Mouse (Mus musculus): Measurements from ENCODE around the gene Thoc6. TPM values are rescaled to one million over a fixed set of nuclear protein-coding genes. Genes with fewer than 3 reads are reported as not detected.

Gene Thoc6
- 55.1 and 56.3 TPM in 2 replicates for polyA plus RNA-seq (2016; fragmentation: Nextera tagmentation; extraction: Ambion mirVana)

DNA sequence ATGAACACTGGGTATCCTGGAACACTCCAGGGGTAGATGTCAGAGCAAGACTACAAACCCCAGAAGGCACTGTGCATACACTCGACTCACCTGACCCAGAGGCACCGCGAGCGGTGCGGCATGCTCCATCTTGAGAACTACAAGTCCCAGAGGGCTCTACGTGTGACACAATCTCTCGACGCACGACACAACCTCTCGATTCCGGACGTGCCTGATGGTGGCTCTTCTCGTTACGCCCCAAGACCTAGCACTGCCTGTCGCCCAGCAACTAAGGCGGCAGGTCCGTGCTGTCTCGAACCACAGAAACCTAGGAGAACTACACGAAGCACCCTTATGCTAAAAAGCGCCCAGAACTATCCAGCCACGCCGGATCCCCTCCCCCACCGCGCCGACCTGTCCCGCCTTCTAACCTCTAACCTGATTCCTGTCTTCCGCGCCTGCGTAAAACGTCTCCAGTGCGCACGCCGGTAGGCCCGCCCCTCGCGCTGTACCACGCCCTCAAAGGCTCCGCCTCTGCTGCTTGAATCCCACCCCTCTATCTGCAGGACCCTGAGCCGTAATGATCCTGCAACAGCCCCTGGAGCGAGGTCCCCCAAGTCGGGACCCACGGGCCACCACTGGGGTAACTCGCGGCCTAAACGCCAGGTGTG lies at the start of gene Thoc6, which contains the start of gene Hcfc1r1:
TSS of gene Thoc6 (minus strand) at position 459 of the 650 bp plus-strand sequence.
TSS of gene Hcfc1r1 (plus strand) at position 173 of the 650 bp plus-strand sequence.
- Histone ChIP-seq H3K9ac (replicated peaks) (peak within 1 kb of the TSS; percentile 58), H3K4me1 (replicated peaks) (peaks cover 35% of the 10 kb centered on the region), H3K9me3 (no peaks in the 10 kb centered on the region), H3K36me3 (peaks cover 22% of the 10 kb centered on the region), H3K27ac (peak within 1 kb of the TSS; percentile 50; the same call in 1 of the 2 replicates), H3K4me3 (replicated peaks) (peak within 1 kb of the TSS; percentile 59), H3K27me3 (peaks cover 33% of the 10 kb centered on the region), H3K4me2 (peak within 1 kb of the TSS; percentile 74)
- peak; percentile 93 for ATAC-seq (ENCODE audit: insufficient number of reproducible peaks, insufficient read depth, low FRiP score, low TSS enrichment, low read depth)
- WGBS, result under 1% methylated on average over 45 of the region's 45 CpGs

DNA sequence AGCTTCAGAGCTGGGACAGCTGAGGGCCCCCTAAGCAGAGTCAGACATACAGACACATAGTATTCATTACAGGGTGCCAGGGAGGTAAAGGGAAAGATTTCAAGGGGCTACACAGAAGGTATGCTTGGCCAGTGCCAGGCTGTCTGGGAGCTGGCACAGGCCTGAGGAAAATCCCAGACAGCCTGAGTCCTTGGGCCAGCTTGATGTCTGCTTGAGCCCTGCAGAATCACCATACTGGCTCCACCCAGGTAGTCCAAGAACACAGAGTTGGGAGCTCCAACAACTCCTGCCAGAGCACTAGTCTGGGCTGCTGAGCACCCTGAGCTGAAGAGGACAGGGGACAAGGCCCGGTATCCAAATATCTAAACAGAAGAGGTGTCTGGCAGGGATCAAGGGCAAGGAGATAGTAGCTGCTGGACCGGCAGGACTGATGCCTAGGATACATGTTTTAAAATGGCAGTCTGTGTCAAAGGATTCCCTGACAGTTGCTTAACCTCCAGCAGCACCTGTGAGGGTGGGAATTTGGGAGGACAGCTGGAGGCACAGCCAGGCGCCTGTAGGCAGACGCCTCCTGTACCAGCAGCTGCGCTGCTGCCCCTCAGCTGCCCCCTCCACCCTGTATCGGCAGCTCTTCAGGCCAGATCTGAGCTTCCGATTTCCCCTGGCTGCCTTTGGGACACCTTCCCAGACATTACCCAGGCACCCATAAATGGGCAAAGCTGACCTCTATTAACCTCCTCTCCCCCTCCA lies 48.9 kb upstream of the Thoc6 start, which contains the start of gene 1520401A03Rik:
TSS of gene 1520401A03Rik (minus strand) at position 408 of the 750 bp plus-strand sequence.
- Histone ChIP-seq H3K9ac (replicated peaks) (no peak within 1 kb of the TSS), H3K27ac (no peak within 1 kb of the TSS)

GRCm38 (mm10) chr17:23721886-23722285 lies 48.2 kb upstream of the Thoc6 start:
- Histone ChIP-seq H3K4me1 (replicated peaks) (peaks cover 8% of the 10 kb centered on the region), H3K27ac (no peak overlapping the region), H3K4me2 (no peak overlapping the region), H3K36me3 (no peaks in the 10 kb centered on the region), H3K4me3 (replicated peaks) (no peak overlapping the region), H3K9ac (replicated peaks) (no peak overlapping the region), H3K27me3 (peaks cover 9% of the 10 kb centered on the region), H3K9me3 (no peaks in the 10 kb centered on the region)
- 87% methylated on average over 2 of the region's 2 CpGs for WGBS
- ATAC-seq (ENCODE audit: insufficient number of reproducible peaks, insufficient read depth, low FRiP score, low TSS enrichment, low read depth), result no peak

More for the DNA sequence above, 48.9 kb upstream of the Thoc6 start, which contains the start of gene 1520401A03Rik:
- H3K9me3 ChIP-seq, result no peaks in the 10 kb centered on the region
- no peak within 1 kb of the TSS for H3K4me2 ChIP-seq
- H3K4me1 ChIP-seq (replicated peaks), result peaks cover 13% of the 10 kb centered on the region
- H3K36me3 ChIP-seq, result no peaks in the 10 kb centered on the region
- no peak within 1 kb of the TSS for H3K4me3 ChIP-seq (replicated peaks)
- ATAC-seq (ENCODE audit: insufficient number of reproducible peaks, insufficient read depth, low FRiP score, low TSS enrichment, low read depth), result no peak
- WGBS, result 50% methylated on average over 7 of the region's 7 CpGs
- peaks cover 7% of the 10 kb centered on the region for H3K27me3 ChIP-seq

DNA sequence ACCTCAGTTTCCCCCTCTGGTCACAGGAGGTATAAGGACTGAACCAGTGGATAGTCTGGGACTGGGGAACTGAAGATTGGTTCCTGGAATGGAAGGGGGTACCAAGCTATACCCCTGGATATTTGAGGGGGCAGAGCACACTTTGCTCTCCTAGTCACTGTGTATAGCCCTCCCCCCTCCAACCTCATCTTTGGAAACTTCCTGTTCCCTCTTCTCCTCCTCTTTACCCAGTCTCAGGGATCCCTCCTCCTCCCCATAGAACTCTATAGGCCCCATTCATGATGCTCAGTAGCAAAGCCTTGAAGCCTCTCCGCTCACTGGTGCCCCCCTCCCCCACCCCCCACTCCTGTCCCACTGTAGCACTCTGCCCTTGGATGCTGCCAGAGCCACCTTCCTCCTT lies 45.8 kb upstream of the Thoc6 start:
- H3K9me3 ChIP-seq, result no peaks in the 10 kb centered on the region
- H3K27ac ChIP-seq, result no peak overlapping the region
- H3K36me3 ChIP-seq, result no peaks in the 10 kb centered on the region
- H3K27me3 ChIP-seq, result peaks cover 10% of the 10 kb centered on the region
- H3K4me2 ChIP-seq, result no peak overlapping the region
- no peak for ATAC-seq (ENCODE audit: insufficient number of reproducible peaks, insufficient read depth, low FRiP score, low TSS enrichment, low read depth)
- H3K4me3 ChIP-seq (replicated peaks), result no peak overlapping the region
- H3K9ac ChIP-seq (replicated peaks), result no peak overlapping the region
- H3K4me1 ChIP-seq (replicated peaks), result no peaks in the 10 kb centered on the region
- WGBS, result 13% methylated on average over 1 of the region's 1 CpGs

DNA sequence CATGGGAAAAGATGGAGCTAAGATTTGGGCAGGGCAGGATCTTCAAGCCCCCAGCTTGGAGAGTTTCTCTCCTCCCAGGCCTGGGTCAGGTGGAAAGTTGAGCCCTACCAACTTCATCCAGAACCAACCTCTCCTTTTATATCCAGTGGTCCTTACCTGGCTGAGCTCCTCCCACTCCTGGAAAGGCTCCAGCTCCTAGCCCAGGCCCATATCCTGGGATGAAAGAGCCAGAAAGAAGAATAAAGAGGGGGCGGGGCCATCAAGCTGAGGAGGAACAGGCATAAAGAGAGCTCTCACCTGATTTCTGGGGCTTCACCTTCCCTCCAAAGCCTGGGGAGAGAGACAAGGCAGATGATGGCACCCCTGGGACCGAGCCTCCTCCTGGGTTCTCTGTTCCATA lies 43.3 kb upstream of the Thoc6 start:
- WGBS, result 72% methylated on average over 2 of the region's 2 CpGs
- Histone ChIP-seq H3K27ac (no peak overlapping the region), H3K4me1 (replicated peaks) (no peaks in the 10 kb centered on the region), H3K36me3 (no peaks in the 10 kb centered on the region), H3K4me3 (replicated peaks) (no peak overlapping the region), H3K9me3 (no peaks in the 10 kb centered on the region), H3K4me2 (no peak overlapping the region), H3K27me3 (peaks cover 10% of the 10 kb centered on the region), H3K9ac (replicated peaks) (no peak overlapping the region)
- ATAC-seq (ENCODE audit: insufficient number of reproducible peaks, insufficient read depth, low FRiP score, low TSS enrichment, low read depth), result no peak

- 0% methylated on average over 3 of the region's 3 CpGs for WGBS
- Histone ChIP-seq H3K9me3 (no peaks in the 10 kb centered on the region), H3K36me3 (no peaks in the 10 kb centered on the region), H3K4me3 (replicated peaks) (no peak overlapping the region), H3K4me1 (replicated peaks) (0 out of 2 replicates have a peak, but pooled peaks cover 5% of the 10 kb centered on the region), H3K27me3 (peaks cover 15% of the 10 kb centered on the region), H3K9ac (replicated peaks) (no peak overlapping the region), H3K27ac (no peak overlapping the region), H3K4me2 (no peak overlapping the region)
- ATAC-seq (ENCODE audit: insufficient number of reproducible peaks, insufficient read depth, low FRiP score, low TSS enrichment, low read depth), result no peak
These were observed 32.5 kb upstream of the Thoc6 start for GRCm38 (mm10) chr17:23706212-23706611.

DNA sequence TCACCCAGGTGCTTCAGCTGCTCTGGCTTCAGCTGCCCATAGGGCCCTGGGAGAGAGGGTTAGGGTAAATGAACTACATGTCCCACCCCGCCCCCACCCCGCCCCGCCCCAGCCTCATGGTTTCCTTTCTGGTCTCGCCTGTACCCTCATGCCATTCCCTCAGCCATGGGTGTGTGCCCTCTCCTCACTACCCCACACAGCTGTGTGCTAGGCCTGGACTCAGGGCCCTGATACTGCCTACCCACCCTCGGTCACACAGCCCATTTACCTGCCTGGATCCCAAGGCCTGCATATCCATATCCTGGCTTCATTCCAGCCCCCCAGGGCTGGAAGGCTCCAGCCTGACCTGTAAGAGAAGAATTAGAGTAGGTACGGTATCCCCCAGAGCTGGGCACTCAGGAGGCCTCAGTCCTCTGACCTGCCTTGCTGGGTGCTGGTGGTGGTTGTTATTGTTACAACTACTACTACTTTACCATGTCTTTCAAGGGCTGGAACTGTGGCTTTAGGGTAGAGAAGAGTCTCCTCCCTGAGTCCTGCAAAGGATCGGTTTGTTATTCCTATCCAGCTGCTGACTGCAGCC lies 31.9 kb upstream of the Thoc6 start:
- H3K4me1 ChIP-seq (replicated peaks), result 0 out of 2 replicates have a peak, but pooled peaks cover 5% of the 10 kb centered on the region
- no peaks in the 10 kb centered on the region for H3K9me3 ChIP-seq
- no peak overlapping the region for H3K4me3 ChIP-seq (replicated peaks)
- H3K9ac ChIP-seq (replicated peaks), result no peak overlapping the region
- ATAC-seq (ENCODE audit: insufficient number of reproducible peaks, insufficient read depth, low FRiP score, low TSS enrichment, low read depth), result no peak
- WGBS, result 69% methylated on average over 7 of the region's 7 CpGs
- peaks cover 21% of the 10 kb centered on the region for H3K27me3 ChIP-seq
- H3K4me2 ChIP-seq, result no peak overlapping the region
- no peak overlapping the region for H3K27ac ChIP-seq
- H3K36me3 ChIP-seq, result no peaks in the 10 kb centered on the region

DNA sequence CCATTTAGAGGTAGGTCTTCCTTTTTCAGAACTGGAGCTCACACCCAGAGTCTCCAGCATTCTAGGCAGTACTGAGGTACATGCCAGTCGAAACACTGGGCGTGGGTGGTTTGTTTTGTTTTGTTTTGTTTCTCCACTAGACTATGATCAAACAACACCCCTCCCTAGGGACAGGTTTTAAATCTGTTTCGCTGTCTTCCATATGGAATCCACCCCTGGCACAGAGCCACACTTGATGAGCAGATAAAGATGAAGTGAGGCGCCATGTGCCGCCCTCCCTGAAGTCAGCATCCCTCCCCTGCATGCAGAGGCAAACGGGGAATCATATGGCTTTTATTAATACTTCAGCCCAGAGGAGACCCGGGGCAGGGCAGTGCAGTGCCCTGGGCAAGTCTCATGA lies 31.1 kb upstream of the Thoc6 start:
- Histone ChIP-seq H3K4me3 (replicated peaks) (no peak overlapping the region), H3K4me1 (replicated peaks) (peaks cover 8% of the 10 kb centered on the region; the same call in 1 of the 2 replicates), H3K4me2 (no peak overlapping the region), H3K27me3 (peaks cover 30% of the 10 kb centered on the region), H3K9me3 (no peaks in the 10 kb centered on the region), H3K9ac (replicated peaks) (no peak overlapping the region; the same call in 1 of the 2 replicates), H3K36me3 (no peaks in the 10 kb centered on the region), H3K27ac (no peak overlapping the region)
- WGBS, result 44% methylated on average over 7 of the region's 7 CpGs
- ATAC-seq (ENCODE audit: insufficient number of reproducible peaks, insufficient read depth, low FRiP score, low TSS enrichment, low read depth), result no peak

GRCm38 (mm10) chr17:23703301-23703700 lies 29.6 kb upstream of the Thoc6 start:
- peaks cover 16% of the 10 kb centered on the region for H3K4me1 ChIP-seq (replicated peaks)
- 83% methylated on average over 9 of the region's 9 CpGs for WGBS
- H3K27me3 ChIP-seq, result peaks cover 44% of the 10 kb centered on the region

DNA sequence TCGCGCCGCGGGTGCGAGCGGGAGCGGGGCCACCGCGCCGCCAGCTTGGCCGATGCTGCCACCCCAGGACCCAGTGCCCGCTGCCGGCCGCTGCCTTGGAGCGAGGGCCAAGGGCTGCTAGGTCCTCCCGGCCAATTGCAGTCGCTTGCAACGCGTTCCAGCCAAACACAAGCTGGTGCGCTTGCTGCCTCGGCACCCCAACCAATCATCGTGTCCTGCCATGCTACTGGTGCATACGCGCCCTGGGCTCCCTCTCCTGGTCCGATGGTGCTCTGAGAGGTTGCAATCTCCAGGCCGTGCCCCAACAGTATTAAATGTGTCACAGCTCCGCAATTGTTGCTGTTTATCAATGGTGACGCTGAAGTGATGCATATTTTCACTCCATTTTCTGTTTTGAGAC lies 26.4 kb upstream of the Thoc6 start:
- no peaks in the 10 kb centered on the region for H3K9me3 ChIP-seq
- peaks cover 43% of the 10 kb centered on the region for H3K27me3 ChIP-seq
- 0% methylated on average over 17 of the region's 28 CpGs for WGBS
- H3K36me3 ChIP-seq, result no peaks in the 10 kb centered on the region
- H3K4me2 ChIP-seq, result peak overlapping the region; percentile 100
- H3K9ac ChIP-seq (replicated peaks), result peak overlapping the region; percentile 58
- H3K4me3 ChIP-seq (replicated peaks), result peak overlapping the region; percentile 63
- peak; percentile 81 for ATAC-seq (ENCODE audit: insufficient number of reproducible peaks, insufficient read depth, low FRiP score, low TSS enrichment, low read depth)
- peaks cover 24% of the 10 kb centered on the region for H3K4me1 ChIP-seq (replicated peaks)
- no peak overlapping the region for H3K27ac ChIP-seq

More at GRCm38 (mm10) chr17:23703301-23703700, 29.6 kb upstream of the Thoc6 start:
- Histone ChIP-seq H3K9me3 (no peaks in the 10 kb centered on the region), H3K9ac (replicated peaks) (no peak overlapping the region), H3K27ac (no peak overlapping the region), H3K36me3 (no peaks in the 10 kb centered on the region), H3K4me3 (replicated peaks) (no peak overlapping the region), H3K4me2 (no peak overlapping the region)
- ATAC-seq (ENCODE audit: insufficient number of reproducible peaks, insufficient read depth, low FRiP score, low TSS enrichment, low read depth), result no peak

Measured in limb, embryonic 12.5 days (tissue).